Mouse (Mus musculus): ENCODE results near the gene Cybrd1.

Gene Cybrd1

DNA sequence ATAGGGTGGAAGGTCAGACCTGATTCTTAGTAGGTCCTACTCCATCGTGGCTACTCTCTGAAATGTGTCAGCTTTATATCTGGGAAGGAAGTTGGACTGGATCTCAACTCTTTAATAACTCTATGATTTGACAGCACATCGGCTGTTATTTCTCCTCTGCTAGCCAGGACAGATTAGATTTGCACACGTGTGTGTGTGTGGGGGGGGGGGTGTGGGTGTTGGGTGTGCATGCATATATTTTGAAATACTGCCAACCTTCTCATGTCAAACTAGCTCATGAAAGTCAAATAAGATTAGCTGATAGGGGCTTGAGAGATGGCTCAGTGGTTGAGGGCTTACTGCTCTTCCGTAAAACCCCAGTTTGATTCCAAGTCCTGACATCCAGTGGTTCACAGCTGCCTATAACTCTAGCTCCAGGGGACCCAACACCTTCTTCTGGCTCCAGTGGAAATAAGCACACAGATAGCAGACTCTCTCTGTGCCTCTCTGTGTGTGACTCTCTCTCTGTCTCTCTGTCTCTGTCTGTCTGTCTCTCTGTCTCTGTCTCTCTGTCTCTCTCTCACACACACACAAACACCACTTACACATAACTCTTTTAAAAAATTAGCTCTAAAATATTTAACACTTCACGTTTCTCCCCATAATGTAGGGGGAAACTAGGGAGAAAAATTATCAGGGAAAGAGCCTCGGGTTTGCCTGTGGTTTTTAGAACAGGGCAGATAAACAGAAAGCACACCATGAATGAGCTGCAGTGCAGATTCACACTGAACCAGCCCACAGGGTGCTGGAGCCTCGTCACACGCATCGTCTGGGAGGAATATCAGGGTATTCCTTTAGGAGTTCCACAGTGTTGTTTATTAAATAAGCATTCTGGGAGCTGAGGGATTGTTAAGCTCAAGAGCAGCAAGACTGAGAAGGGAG is 58.9 kb downstream of the Cybrd1 start:
- no peak for DNase-seq (ENCODE audit: low spot score)

GRCm38 (mm10) chr2:71177250-71177615 is 59.5 kb downstream of the Cybrd1 start:
- DNase-seq (ENCODE audit: low spot score): no peak

DNA sequence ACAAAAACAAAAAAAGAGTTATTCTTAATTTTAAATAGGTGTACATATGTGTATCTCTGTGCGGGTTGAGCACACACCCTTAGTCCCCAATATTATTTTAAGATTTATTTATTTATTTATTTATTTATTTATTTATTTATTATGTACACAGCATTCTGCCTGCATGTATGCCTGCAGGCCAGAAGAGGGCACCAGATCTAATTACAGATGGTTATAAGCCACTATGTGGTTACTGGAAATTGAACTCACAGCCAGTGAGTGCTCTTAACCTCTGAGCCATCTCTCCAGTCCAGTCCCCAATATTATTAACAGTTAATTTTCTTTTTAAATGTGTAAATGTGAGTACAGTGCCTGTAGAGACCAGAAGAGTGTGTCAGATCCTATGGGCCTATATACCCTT is 60.0 kb downstream of the Cybrd1 start:
- no peak for DNase-seq (ENCODE audit: low spot score)

- DNase-seq (ENCODE audit: low spot score): no peak
Observed at GRCm38 (mm10) chr2:71179716-71180115, 62.0 kb downstream of the Cybrd1 start.

DNA sequence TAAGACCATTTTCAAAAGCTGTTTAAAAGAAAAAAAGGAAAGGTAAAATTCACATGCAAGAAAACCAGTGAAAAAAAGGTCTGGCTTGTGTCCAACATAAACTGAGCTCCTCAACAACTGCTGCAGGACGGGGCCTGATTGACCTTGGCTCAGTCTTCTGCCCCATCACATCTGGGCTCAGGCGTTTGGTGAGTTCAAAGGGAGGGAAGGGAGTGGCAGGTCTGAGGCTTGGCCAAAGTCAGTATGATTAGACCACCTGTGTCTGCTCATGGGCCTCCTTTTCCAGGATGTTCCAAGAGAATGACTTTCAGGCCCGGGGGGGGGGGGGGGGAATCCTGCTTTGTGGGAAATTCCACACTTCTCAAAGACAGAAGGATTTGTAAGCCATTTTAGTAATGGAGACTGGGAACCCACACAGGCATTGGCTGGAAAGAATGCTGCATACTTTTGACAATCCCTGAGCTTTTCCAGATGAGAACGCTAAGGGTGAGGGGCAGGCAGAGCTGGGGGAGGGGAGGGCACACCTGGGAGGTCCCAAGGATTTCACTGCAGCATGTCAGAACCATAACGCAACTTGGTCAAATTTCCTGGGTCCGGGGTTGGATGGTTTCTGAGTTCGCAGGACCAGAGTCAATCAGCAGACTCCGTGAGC is 63.0 kb downstream of the Cybrd1 start:
- DNase-seq (ENCODE audit: low spot score): no peak

DNA sequence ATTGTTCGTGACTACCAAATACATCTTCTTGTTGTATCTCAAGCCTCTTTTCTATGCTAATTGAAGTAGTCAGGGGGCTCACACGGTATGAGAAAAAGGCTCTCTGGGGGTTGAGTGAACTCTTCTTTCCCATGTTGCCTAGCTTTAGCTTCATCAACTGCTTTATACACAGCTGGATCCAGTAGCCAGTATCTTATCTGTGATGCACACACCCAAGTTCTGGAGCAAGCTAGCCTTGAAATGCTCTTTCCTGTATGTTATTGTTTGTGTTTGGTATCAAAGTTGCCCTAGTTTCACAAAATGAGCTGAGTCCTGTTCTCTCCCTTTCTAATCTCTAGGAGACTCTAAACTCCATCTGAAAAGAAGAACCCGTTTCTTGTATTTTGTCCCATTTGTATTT is 70.2 kb downstream of the Cybrd1 start:
- DNase-seq (ENCODE audit: low spot score): no peak

GRCm38 (mm10) chr2:71188861-71189260 is 71.1 kb downstream of the Cybrd1 start:
- no peak for DNase-seq (ENCODE audit: low spot score)

- no peak for DNase-seq (ENCODE audit: low spot score)
Observed at GRCm38 (mm10) chr2:71191391-71192194, 73.9 kb downstream of the Cybrd1 start.

DNA sequence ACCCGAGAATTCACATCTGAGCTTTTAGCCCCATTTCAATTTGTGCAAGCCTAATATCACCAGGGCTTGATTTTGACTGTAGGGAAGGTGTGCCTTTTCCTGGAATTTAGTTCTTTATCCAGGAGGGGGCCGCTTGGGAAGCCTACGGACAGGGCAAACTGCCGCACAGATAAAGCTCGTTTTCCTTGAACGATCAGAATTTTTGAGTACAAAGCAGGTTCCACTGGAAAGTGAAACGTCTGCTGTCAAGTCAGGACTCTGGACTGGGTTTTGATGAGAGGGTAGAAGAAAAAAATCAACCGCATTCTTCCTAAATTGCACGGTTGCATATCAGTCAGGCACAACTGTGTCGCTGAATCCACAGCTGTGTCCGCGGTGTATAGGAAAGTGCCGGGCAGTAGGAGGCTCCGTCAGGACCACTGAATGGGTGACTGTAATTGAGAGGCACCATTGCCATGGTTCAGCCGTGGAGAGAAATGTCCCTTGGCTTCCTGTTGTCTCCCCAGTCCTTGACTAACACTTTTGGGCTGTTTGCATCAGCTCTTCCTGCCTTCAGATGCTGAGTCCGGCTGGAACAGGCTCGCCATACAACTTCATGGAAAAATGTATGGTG is 74.6 kb downstream of the Cybrd1 start:
- no peak for DNase-seq (ENCODE audit: low spot score)
